Mouse (Mus musculus): ENCODE results near the gene Psmd1.

DNA sequence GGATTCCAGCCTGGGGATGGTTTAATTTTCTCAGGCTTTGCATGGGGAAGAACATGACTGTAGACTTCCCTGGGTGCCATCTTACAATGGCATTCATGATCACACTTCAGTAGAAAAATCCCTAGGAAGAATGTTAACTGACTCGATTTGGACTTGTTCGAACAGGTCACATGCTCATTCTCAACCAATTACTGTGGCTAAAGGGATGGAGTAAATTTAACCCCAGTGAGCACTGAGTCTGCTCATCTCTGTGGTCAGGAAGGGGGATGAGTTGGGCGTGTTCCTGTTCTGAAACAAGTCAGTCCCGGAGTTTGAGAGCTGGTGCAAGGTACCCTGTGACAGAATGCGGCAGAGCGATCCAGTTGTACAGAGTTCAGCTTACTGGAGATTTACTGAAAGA is 86.7 kb downstream of the Psmd1 start:
- TF ChIP-seq CTCF (IDR thresholded peaks at IDR 0.05; ENCODE audit: borderline replicate concordance, extremely low read depth, insufficient read depth, insufficient read length) (no peak), POLR2A (IDR thresholded peaks at IDR 0.05; ENCODE audit: borderline replicate concordance, extremely low read depth, insufficient read depth, insufficient read length, poor library complexity, severe bottlenecking) (no peak)
